Mouse (Mus musculus) C2C12 (cell line): ENCODE results near the gene Sdk2. TPM values are rescaled to one million over a fixed set of nuclear protein-coding genes. Genes with fewer than 3 reads are reported as not detected.

ENCODE experiments used
- H3K27me3 ChIP-seq: one replicate; pipeline ENCODE4 v1.6.1; 2011; ENCODE audit not compliant: control insufficient read depth, insufficient read depth, insufficient read length
- H3K36me3 ChIP-seq: one replicate; pipeline ENCODE4 v1.6.1; 2011; ENCODE audit not compliant: control insufficient read depth, insufficient read depth
- H3K4me3 ChIP-seq: one replicate; pipeline ENCODE4 v1.5.1; 2011; ENCODE audit warnings: mild to moderate bottlenecking, control low read depth; ENCODE audit not compliant: poor library complexity, insufficient read depth, severe bottlenecking
- H3K79me2 ChIP-seq: one replicate; pipeline ENCODE4 v1.6.1; 2011; ENCODE audit not compliant: control insufficient read depth, insufficient read depth
- H3K79me3 ChIP-seq: one replicate; pipeline ENCODE4 v1.6.1; 2011; ENCODE audit warnings: low read depth, control low read depth
- H3ac ChIP-seq: one replicate; pipeline ENCODE3; 2011; ENCODE audit warnings: low read depth; ENCODE audit not compliant: control insufficient read depth, insufficient read length
- CEBPB ChIP-seq: IDR thresholded peaks from one replicate; pipeline ENCODE4 v1.6.1; 2011; ENCODE audit warnings: low read depth, mild to moderate bottlenecking, control low read depth, moderate library complexity
- CTCF ChIP-seq: IDR thresholded peaks from one replicate; pipeline ENCODE4 v1.5.1; 2011; ENCODE audit not compliant: control insufficient read depth, insufficient read depth, insufficient read length
- FOSL1 ChIP-seq: IDR thresholded peaks from one replicate; pipeline ENCODE4 v1.8.0; 2011; ENCODE audit warnings: mild to moderate bottlenecking, low read length; ENCODE audit not compliant: poor library complexity, insufficient read depth, severe bottlenecking
- MAX ChIP-seq: IDR thresholded peaks from one replicate; pipeline ENCODE4 v1.6.1; 2011; ENCODE audit warnings: mild to moderate bottlenecking, control low read depth
- MYOD1 ChIP-seq: IDR thresholded peaks from one replicate; pipeline ENCODE4 v1.6.1; 2011; ENCODE audit warnings: low read depth; ENCODE audit not compliant: control insufficient read depth, insufficient read length
- MYOG ChIP-seq: IDR thresholded peaks from one replicate; pipeline ENCODE4 v1.6.1; 2011; ENCODE audit not compliant: control insufficient read depth, insufficient read length; ENCODE audit errors: extremely low read depth
- USF1 ChIP-seq: IDR thresholded peaks from one replicate; pipeline ENCODE4 v1.6.1; 2011; ENCODE audit warnings: low read depth, mild to moderate bottlenecking, control low read depth, moderate library complexity
- polyA plus RNA-seq: library from polyadenylated mRNA; unstranded; fragments of >200 nt; fragmentation: generic; extraction: Trizol; gene quantifications from one replicate; pipeline ENCODE4 v1.2.1, GENCODE M21; 2012; ENCODE audit warnings: missing spikeins

Gene Sdk2
- polyA plus RNA-seq, 1 experiment = 0.05 TPM

DNA sequence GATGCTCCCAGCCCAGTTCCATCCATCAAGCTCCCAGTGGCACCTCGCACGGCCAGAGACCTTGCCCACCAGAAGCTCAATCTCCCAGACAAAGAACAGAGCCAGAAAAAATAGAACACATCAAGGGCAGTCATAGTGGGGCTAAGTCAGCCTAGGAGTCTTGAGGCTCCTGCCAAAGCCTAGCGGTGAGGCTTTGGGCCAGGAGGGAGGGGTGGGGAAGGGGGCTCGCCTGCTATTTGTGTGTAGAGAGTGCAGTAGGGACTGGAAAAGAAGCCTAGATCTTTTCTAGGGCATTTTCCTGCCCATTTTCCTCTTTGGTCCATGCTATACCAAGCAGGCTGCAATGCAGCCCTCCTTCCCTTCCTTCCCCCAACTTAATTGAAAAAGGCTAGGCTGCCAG lies 76.8 kb downstream of the Sdk2 start:
- H3K27me3 ChIP-seq = no peaks in the 10 kb centered on the region
- H3K4me3 ChIP-seq = no peak overlapping the region

DNA sequence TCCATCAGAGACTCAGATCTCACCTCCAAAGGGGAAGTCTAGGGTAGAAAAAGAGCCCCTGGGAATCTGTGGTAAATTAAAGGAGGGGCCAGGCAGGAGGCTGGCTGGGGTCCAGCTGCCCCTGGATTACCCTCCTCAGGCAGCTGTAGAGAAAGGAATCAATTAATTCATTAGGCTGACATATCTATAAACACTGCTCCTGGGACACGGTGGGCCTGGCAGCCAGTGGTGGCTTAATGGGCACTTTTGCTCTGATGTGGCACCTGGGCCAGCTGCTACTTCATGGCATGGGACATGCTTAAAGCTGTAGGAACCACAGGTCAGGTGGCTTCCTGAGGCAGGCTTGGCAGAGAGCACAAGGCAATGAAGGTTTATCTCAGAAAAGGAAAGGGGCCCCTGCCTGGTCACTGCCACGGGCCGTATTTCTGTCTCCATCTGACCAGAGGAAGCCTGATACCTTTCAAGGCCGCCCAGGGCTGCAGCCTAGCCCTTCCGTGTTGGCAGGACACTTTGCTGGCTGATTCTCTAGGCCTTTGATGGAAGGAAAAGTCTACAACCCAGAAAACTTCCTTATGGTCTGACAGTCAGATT lies 80.9 kb downstream of the Sdk2 start:
- Histone ChIP-seq H3ac (no peak overlapping the region), H3K79me3 (no peaks in the 10 kb centered on the region), H3K4me3 (no peak overlapping the region), H3K36me3 (no peaks in the 10 kb centered on the region), H3K79me2 (no peaks in the 10 kb centered on the region), H3K27me3 (no peaks in the 10 kb centered on the region)
- no peak for TF ChIP-seq FOSL1
- TF ChIP-seq USF1 = no peak
- no peak for TF ChIP-seq CEBPB
- TF ChIP-seq MYOD1 = no peak
- TF ChIP-seq CTCF = no peak
- TF ChIP-seq MAX = no peak
- TF ChIP-seq MYOG = no peak

More for the DNA sequence above, 76.8 kb downstream of the Sdk2 start:
- Histone ChIP-seq H3K36me3 (no peaks in the 10 kb centered on the region), H3ac (no peak overlapping the region), H3K79me3 (no peaks in the 10 kb centered on the region), H3K79me2 (no peaks in the 10 kb centered on the region)
- TF ChIP-seq MAX (no peak), FOSL1 (no peak), MYOG (no peak), CEBPB (no peak), USF1 (no peak), CTCF (no peak), MYOD1 (no peak)

GRCm38 (mm10) chr11:113981732-113982503 lies 84.9 kb downstream of the Sdk2 start:
- H3K4me3 ChIP-seq = no peak overlapping the region
- H3K36me3 ChIP-seq = no peaks in the 10 kb centered on the region
- H3K27me3 ChIP-seq = no peaks in the 10 kb centered on the region
- no peaks in the 10 kb centered on the region for H3K79me3 ChIP-seq
- no peak for TF ChIP-seq MYOD1
- TF ChIP-seq CTCF = no peak
- no peak for TF ChIP-seq MAX
- TF ChIP-seq CEBPB = no peak
- TF ChIP-seq MYOG = no peak
- TF ChIP-seq FOSL1 = no peak
- TF ChIP-seq USF1 = no peak
- H3K79me2 ChIP-seq = no peaks in the 10 kb centered on the region
- no peak overlapping the region for H3ac ChIP-seq

GRCm38 (mm10) chr11:113981088-113981487 lies 85.8 kb downstream of the Sdk2 start:
- no peaks in the 10 kb centered on the region for H3K27me3 ChIP-seq
- TF ChIP-seq CEBPB (no peak), MYOG (no peak), USF1 (no peak), FOSL1 (no peak), CTCF (no peak), MAX (no peak), MYOD1 (no peak)
- H3ac ChIP-seq = no peak overlapping the region
- H3K36me3 ChIP-seq = no peaks in the 10 kb centered on the region
- H3K79me3 ChIP-seq = no peaks in the 10 kb centered on the region
- no peak overlapping the region for H3K4me3 ChIP-seq
- no peaks in the 10 kb centered on the region for H3K79me2 ChIP-seq

DNA sequence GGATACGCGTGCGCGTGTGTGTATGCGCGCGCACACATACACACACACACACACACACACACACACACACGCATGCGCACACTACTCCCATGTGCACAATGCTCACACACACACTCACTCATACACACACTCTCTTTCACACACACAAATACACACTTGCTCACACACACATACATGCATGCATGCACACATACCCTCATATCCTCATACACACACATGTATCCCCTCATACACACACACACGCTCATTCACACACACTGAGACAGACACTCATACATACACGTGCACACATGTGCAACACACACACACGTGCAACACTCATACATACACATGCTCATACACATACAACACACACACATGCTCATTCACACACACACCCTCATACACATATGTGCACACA lies 88.5 kb downstream of the Sdk2 start:
- no peaks in the 10 kb centered on the region for H3K27me3 ChIP-seq
- H3K36me3 ChIP-seq = no peaks in the 10 kb centered on the region
- no peaks in the 10 kb centered on the region for H3K79me2 ChIP-seq
- H3ac ChIP-seq = no peak overlapping the region
- TF ChIP-seq MYOG = no peak
- TF ChIP-seq FOSL1 = no peak
- no peak for TF ChIP-seq MYOD1
- no peak for TF ChIP-seq USF1
- TF ChIP-seq MAX = no peak
- no peak for TF ChIP-seq CEBPB
- TF ChIP-seq CTCF = no peak
- no peaks in the 10 kb centered on the region for H3K79me3 ChIP-seq
- no peak overlapping the region for H3K4me3 ChIP-seq
